Mouse (Mus musculus) kidney, embryonic 14.5 days (tissue): ENCODE data around the gene Usp35. TPM values are rescaled to one million over a fixed set of nuclear protein-coding genes. Genes with fewer than 3 reads are reported as not detected.

Experiments
- ATAC-seq: fragments of 200-750 bp; cut with Nextera tagmentation; 2 replicates; pipeline ENCODE4 v1.8.0; 2017; ENCODE audit warnings: moderate number of reproducible peaks, mild to moderate bottlenecking, moderate TSS enrichment, moderate library complexity; ENCODE audit not compliant: low FRiP score, low TSS enrichment
- H3K27ac ChIP-seq: fragments of 300-500 bp; sonication (generic); 2 replicates; pipeline ENCODE4 v1.5.1; 2014; ENCODE audit warnings: low read depth, mild to moderate bottlenecking, low read length, moderate library complexity, mixed read lengths
- H3K27me3 ChIP-seq: fragments of 300-500 bp; sonication (generic); 2 replicates; pipeline ENCODE4 v1.6.1; 2014; ENCODE audit warnings: mild to moderate bottlenecking, low read length; ENCODE audit not compliant: control insufficient read depth, insufficient read depth
- H3K36me3 ChIP-seq: fragments of 300-500 bp; sonication (generic); 2 replicates; pipeline ENCODE4 v1.6.1; 2014; ENCODE audit warnings: low read length, mixed read lengths; ENCODE audit not compliant: control insufficient read depth, insufficient read depth
- H3K4me1 ChIP-seq: fragments of 300-500 bp; sonication (generic); 2 replicates; pipeline ENCODE4 v1.6.1; 2014; ENCODE audit warnings: low read length, mixed read lengths; ENCODE audit not compliant: control insufficient read depth, insufficient read depth
- H3K4me2 ChIP-seq: fragments of 300-500 bp; sonication (generic); replicated peaks from 2 replicates; pipeline ENCODE4 v1.6.1; 2014; ENCODE audit warnings: low read depth, mild to moderate bottlenecking, low read length
- H3K4me3 ChIP-seq: fragments of 300-500 bp; sonication (generic); 2 replicates; pipeline ENCODE4 v1.5.1; 2014; ENCODE audit warnings: mild to moderate bottlenecking, low read length
- H3K9ac ChIP-seq: fragments of 300-500 bp; sonication (generic); 2 replicates; pipeline ENCODE4 v1.6.1; 2014; ENCODE audit warnings: low read depth, mild to moderate bottlenecking, low read length, moderate library complexity
- H3K9me3 ChIP-seq: fragments of 300-500 bp; sonication (generic); 2 replicates; pipeline ENCODE4 v1.6.1; 2016; ENCODE audit warnings: low read length; ENCODE audit not compliant: control insufficient read depth
- WGBS: fragments of 180-500 bp; shearing (Covaris S2); extraction: QIAGEN DNeasy Blood & Tissue Kit; methylation state at CpG from one replicate; pipeline ENCODE4 v1.1.7; 2014; 5-methylcytosine and 5-hydroxymethylcytosine counted together
- polyA plus RNA-seq: library from polyadenylated mRNA; unstranded; fragments of >200 nt; fragmentation: Nextera tagmentation; extraction: Ambion mirVana; gene quantifications from 2 replicates; pipeline ENCODE4 v1.2.1, GENCODE M21; 2014

Usp35 gene
- polyA plus RNA-seq, 1 experiment from 2014 or later = 1.8 TPM

DNA sequence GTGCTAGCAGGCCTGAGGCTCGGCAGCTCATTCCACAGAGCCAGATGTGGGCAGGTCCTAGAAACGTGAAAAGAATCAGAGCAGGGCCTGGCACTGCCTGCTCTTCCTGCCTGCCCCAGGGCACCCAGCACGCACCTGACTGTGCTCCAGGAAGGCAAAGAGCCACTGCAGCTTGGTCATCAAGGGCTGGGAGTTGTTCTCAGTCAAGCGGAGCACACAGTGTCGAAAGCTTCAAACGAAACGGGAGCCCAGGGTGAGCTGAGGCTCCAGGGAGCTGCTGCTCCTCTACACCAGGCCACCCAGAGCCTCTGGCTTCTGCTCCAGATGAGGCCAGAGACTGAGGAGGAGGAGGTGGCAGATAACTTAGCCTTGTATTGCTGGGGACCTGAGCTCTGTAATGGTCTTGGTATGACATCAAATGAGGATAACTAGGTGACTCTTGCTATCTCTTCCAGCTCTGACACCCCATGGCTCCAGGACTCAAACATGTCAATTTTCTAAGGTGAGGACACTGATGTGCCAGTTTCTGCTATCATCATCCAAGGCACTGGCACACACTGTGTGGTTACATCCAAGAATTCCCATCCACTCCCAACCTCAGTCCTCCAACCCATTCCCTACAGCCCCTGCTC is 18.3 kb downstream of the Usp35 start:
- 51% methylated on average over 7 of the region's 7 CpGs for whole genome bisulfite sequencing
- Histone ChIP-seq H3K36me3 (peaks cover 28% of the 10 kb centered on the region; the same call in 1 of the 2 replicates), H3K4me3 (no peak overlapping the region), H3K9me3 (0 out of 2 replicates have a peak, but pooled peaks cover 1% of the 10 kb centered on the region), H3K4me2 (no peak overlapping the region), H3K4me1 (no peaks in the 10 kb centered on the region), H3K27me3 (no peaks in the 10 kb centered on the region), H3K27ac (no peak overlapping the region), H3K9ac (no peak overlapping the region)
- ATAC-seq = peak; percentile 37; the same call in 1 of the 2 replicates

GRCm38 (mm10) chr7:97312856-97313255 is 19.0 kb downstream of the Usp35 start:
- WGBS = 91% methylated on average over 6 of the region's 6 CpGs

DNA sequence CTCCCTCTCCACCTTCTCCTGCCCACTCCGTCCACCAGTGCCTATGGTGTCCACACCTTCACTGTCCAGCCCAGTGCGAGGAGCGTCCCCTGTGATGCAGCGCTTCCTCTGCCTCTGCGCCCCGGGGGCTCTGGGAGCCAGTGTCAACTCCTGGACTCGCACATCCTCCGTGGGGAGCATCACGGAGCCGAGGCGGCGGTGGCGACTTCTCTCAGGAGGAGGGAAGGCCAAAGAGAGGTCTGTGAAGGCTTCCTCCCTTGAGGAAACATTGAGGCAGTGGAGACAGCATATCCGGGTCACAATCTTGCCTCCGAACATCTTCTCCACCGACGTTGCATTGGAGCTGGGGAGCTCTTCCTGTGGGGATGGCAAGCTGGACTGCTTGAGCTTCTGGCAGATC is 19.6 kb downstream of the Usp35 start:
- no peaks in the 10 kb centered on the region for H3K27me3 ChIP-seq

More at GRCm38 (mm10) chr7:97312856-97313255, 19.0 kb downstream of the Usp35 start:
- Histone ChIP-seq H3K27ac (no peak overlapping the region), H3K27me3 (no peaks in the 10 kb centered on the region), H3K36me3 (peaks cover 31% of the 10 kb centered on the region; the same call in 1 of the 2 replicates), H3K4me2 (no peak overlapping the region), H3K9me3 (0 out of 2 replicates have a peak, but pooled peaks cover 4% of the 10 kb centered on the region), H3K4me3 (no peak overlapping the region), H3K4me1 (no peaks in the 10 kb centered on the region), H3K9ac (no peak overlapping the region)
- ATAC-seq = no peak

GRCm38 (mm10) chr7:97311620-97312019 is 20.2 kb downstream of the Usp35 start:
- H3K4me3 ChIP-seq = no peak overlapping the region
- 94% methylated on average over 14 of the region's 14 CpGs for WGBS
- ATAC-seq = no peak
- H3K27ac ChIP-seq = no peak overlapping the region
- H3K4me1 ChIP-seq = no peaks in the 10 kb centered on the region
- no peak overlapping the region for H3K4me2 ChIP-seq
- 0 out of 2 replicates have a peak, but pooled peaks cover 4% of the 10 kb centered on the region for H3K9me3 ChIP-seq
- no peaks in the 10 kb centered on the region for H3K27me3 ChIP-seq
- no peak overlapping the region for H3K9ac ChIP-seq
- peaks cover 39% of the 10 kb centered on the region for H3K36me3 ChIP-seq

More for the DNA sequence above, 19.6 kb downstream of the Usp35 start:
- no peak for ATAC-seq
- no peak overlapping the region for H3K27ac ChIP-seq
- H3K9ac ChIP-seq = no peak overlapping the region
- 0 out of 2 replicates have a peak, but pooled peaks cover 4% of the 10 kb centered on the region for H3K9me3 ChIP-seq
- WGBS = 94% methylated on average over 17 of the region's 17 CpGs
- peaks cover 33% of the 10 kb centered on the region; the same call in 1 of the 2 replicates for H3K36me3 ChIP-seq
- no peaks in the 10 kb centered on the region for H3K4me1 ChIP-seq
- no peak overlapping the region for H3K4me2 ChIP-seq
- H3K4me3 ChIP-seq = no peak overlapping the region

- Histone ChIP-seq H3K9ac (no peak overlapping the region), H3K36me3 (peaks cover 47% of the 10 kb centered on the region), H3K9me3 (0 out of 2 replicates have a peak, but pooled peaks cover 4% of the 10 kb centered on the region), H3K27me3 (no peaks in the 10 kb centered on the region), H3K4me2 (no peak overlapping the region), H3K4me3 (no peak overlapping the region), H3K4me1 (no peaks in the 10 kb centered on the region), H3K27ac (no peak overlapping the region)
- WGBS = 95% methylated on average over 3 of the region's 3 CpGs
- ATAC-seq = no peak
Measured at GRCm38 (mm10) chr7:97310341-97310635, 21.5 kb downstream of the Usp35 start.

GRCm38 (mm10) chr7:97309461-97310340 is 22.1 kb downstream of the Usp35 start:
- no peak overlapping the region for H3K4me3 ChIP-seq
- H3K27ac ChIP-seq = no peak overlapping the region
- 82% methylated on average over 4 of the region's 4 CpGs for WGBS
- no peak overlapping the region for H3K4me2 ChIP-seq
- 0 out of 2 replicates have a peak, but pooled peaks cover 4% of the 10 kb centered on the region for H3K9me3 ChIP-seq
- ATAC-seq = no peak
- H3K36me3 ChIP-seq = peaks cover 53% of the 10 kb centered on the region
- H3K4me1 ChIP-seq = no peaks in the 10 kb centered on the region
- H3K9ac ChIP-seq = no peak overlapping the region
- no peaks in the 10 kb centered on the region for H3K27me3 ChIP-seq

DNA sequence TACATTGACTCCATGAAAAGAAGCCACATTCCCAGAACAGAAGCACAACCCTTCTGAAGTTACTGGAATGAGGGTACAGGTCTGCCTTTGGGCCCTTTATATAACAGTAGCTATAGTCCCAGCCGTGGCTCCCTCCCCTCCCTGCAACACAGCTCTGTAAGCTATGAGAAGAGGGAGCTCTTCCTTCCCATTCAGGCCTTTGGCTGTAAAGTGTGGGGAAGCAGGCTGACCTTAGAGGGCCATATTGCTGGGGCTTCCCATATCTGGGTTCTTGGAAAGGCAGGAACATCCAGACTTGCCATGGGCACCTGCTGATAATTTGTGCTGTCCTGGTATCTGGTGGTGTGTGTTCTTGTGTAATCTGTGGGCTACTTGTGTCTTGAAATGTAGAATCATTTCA is 24.3 kb downstream of the Usp35 start:
- H3K4me1 ChIP-seq = no peaks in the 10 kb centered on the region
- H3K9ac ChIP-seq = no peak overlapping the region
- no peak overlapping the region for H3K27ac ChIP-seq
- 0 out of 2 replicates have a peak, but pooled peaks cover 4% of the 10 kb centered on the region for H3K9me3 ChIP-seq
- H3K4me2 ChIP-seq = no peak overlapping the region
- H3K27me3 ChIP-seq = no peaks in the 10 kb centered on the region
- peaks cover 75% of the 10 kb centered on the region for H3K36me3 ChIP-seq
- no peak overlapping the region for H3K4me3 ChIP-seq
- 92% methylated on average over 1 of the region's 1 CpGs for WGBS
- ATAC-seq = no peak

- no peak overlapping the region for H3K27ac ChIP-seq
Measured at GRCm38 (mm10) chr7:97306813-97307212, 25.0 kb downstream of the Usp35 start.

GRCm38 (mm10) chr7:97305206-97305605 is 26.6 kb downstream of the Usp35 start:
- ATAC-seq = no peak
- Histone ChIP-seq H3K4me2 (no peak overlapping the region), H3K4me3 (no peak overlapping the region), H3K4me1 (no peaks in the 10 kb centered on the region), H3K9me3 (0 out of 2 replicates have a peak, but pooled peaks cover 4% of the 10 kb centered on the region), H3K27me3 (no peaks in the 10 kb centered on the region), H3K9ac (no peak overlapping the region), H3K36me3 (peaks cover 82% of the 10 kb centered on the region), H3K27ac (no peak overlapping the region)
- 93% methylated on average over 4 of the region's 4 CpGs for WGBS

More at GRCm38 (mm10) chr7:97306813-97307212, 25.0 kb downstream of the Usp35 start:
- 87% methylated on average over 2 of the region's 2 CpGs for WGBS
- H3K36me3 ChIP-seq = peaks cover 81% of the 10 kb centered on the region
- 0 out of 2 replicates have a peak, but pooled peaks cover 4% of the 10 kb centered on the region for H3K9me3 ChIP-seq
- no peak overlapping the region for H3K4me2 ChIP-seq
- no peak overlapping the region for H3K9ac ChIP-seq
- H3K4me1 ChIP-seq = no peaks in the 10 kb centered on the region
- no peaks in the 10 kb centered on the region for H3K27me3 ChIP-seq
- H3K4me3 ChIP-seq = no peak overlapping the region
- no peak for ATAC-seq
